Mouse (Mus musculus): Measurements from ENCODE around the gene Olfr1014. TPM values are rescaled to one million over a fixed set of nuclear protein-coding genes. Genes with fewer than 3 reads are reported as not detected.

The Olfr1014 gene
- not detected for total RNA-seq (2021)
- long read RNA-seq, experiment 1 = 0 reads
- long read RNA-seq, experiment 2 = 0 reads

GRCm38 (mm10) chr2:85772413-85772812 lies at the start of gene Olfr1014:
TSS of gene Olfr1014 (plus strand) at chr2:85772713.
- DNase-seq = no peak

DNA sequence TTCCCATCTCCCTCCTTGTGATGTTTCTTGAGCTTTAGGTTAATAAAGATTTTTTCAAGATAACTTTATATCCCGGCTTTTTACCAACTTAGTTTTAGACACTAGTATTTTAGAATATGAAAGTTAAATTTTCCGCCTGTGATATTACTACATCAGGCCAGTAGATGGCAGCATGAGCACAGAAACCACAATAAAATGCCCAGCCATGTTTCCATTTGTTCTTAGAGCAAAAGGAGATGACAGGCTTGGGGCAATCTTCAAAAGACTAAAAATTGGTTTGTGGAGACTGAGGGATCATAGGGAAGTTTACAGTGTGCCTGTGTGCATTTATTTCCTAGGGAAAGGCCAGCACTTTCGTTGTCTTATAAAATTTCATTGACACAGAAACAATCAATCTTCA lies 46.7 kb upstream of the Olfr1014 start:
- DNase-seq = no peak

DNA sequence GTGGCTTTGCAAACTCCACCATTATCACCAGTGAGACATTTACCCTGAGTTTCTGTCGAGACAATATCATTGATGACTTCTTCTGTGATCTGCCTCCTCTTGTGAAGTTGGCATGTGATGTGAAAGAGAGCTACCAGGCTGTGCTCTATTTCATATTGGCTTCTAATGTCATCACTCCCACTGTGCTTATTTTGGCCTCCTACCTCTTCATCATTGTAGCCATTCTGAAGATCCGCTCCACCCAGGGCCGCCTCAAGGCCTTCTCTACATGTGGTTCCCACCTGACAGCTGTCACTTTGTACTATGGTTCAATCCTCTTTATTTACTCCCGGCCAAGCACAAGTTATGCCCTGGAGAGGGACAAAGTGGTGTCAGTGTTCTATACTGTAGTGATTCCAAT lies 18.7 kb upstream of the Olfr1014 start:
- no peak for DNase-seq

DNA sequence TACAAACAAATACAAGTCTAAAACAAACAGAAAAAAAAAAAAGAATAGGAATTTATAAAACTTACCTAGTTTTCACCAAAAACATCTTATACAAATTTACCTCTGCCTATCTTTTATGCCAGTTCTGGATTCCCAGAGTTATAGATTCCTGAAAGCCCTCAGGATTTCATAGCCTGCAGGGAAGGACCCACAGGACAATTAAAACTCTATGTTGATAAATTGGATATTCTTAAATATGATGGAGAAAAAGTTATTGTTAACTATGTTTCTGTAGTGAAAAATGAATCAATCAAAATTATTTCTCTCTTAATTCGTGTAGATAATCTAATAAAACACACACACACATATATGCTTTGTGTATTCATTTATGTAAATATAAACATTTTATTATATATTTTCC lies 9.8 kb upstream of the Olfr1014 start, which contains the start of gene Olfr1012:
Gene Olfr1012, minus strand, starts transcription at position 101 of the 400 bp plus-strand sequence.
- DNase-seq = no peak

- no peak for DNase-seq
Measured at GRCm38 (mm10) chr2:85766798-85767197, 5.7 kb upstream of the Olfr1014 start, which contains the start of gene Olfr1013. TSS of gene Olfr1013 (plus strand) at chr2:85767098.

DNA sequence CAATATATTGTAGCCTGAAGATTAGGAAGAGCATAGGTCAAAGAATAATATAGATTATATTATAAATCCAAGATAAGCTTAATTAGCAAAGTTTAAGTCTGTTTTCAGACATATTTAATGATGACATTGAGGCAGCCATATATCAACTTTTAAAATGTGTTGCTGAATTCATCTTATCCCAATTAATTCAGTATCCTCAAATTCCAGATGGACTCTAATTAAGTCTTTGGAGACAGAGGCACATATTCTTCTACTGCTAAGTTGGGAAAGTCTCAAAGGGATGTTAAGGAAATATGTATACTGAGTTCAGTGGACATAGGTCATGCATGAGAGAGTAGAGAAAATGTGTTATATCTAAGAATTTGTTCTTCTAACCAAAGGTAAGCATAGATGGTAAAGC lies 9.2 kb downstream of the Olfr1014 start, which contains the start of gene Olfr1015:
Gene Olfr1015, plus strand, starts transcription at position 301 of the 400 bp plus-strand sequence.
- DNase-seq = no peak

GRCm38 (mm10) chr2:85792331-85792730 lies 19.8 kb downstream of the Olfr1014 start:
- no peak for DNase-seq

DNA sequence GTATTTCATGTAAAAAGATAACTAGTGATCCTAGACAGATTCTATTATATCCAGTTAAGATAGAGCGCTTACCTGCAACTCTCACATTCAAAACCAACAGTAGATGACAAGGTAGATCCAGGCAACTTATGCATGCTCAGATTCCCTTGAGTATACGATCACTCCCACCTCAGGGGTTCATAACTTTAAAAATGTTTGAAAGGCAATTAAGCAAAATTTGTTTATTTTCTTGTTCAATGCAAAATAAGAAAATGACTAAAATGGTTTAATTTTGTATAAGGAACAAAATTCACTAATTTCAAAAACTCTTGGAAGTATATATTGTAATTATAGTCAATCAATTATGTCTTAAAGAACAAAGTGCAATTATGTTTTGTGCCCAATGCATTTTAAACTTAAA lies 29.9 kb downstream of the Olfr1014 start, which contains the start of gene Olfr1016:
Gene Olfr1016, minus strand, starts transcription at position 101 of the 400 bp plus-strand sequence.
- DNase-seq = no peak

DNA sequence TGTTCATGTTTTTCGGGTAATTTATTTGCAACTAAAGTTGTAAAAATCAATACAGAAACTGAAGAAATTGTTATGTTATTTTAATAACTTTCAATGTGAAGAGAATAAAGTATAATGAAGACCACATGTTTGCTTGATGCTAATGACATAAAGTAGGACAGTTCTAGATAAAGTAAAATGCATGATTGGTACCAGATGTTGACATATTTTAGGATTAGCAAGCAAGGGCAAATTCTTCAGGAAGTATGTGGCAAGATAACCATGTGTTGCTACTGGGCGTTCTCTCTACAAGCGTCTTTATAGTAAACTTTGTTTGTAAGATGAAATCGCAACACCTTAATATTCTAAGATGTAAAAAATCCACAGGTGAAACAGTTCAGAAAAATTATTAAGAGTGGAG lies 32.0 kb downstream of the Olfr1014 start:
- DNase-seq = no peak

- no peak for DNase-seq
Measured at GRCm38 (mm10) chr2:85818179-85818578, 45.7 kb downstream of the Olfr1014 start, which contains the start of gene Olfr1018. TSS of gene Olfr1018 (plus strand) at chr2:85818479.

Other genes starting within 250 kb of the Olfr1014 start
- not detected for gene Olfr996, start 193.5 kb upstream of the Olfr1014 start, total RNA-seq (2021)
- gene Olfr998, start 183.8 kb upstream of the Olfr1014 start, total RNA-seq (2021) = not detected
- not detected for gene Olfr1000, start 160.8 kb upstream of the Olfr1014 start, total RNA-seq (2021)
- not detected for gene Olfr1002, start 122.0 kb upstream of the Olfr1014 start, total RNA-seq (2021)
- gene Olfr154, start 108.3 kb upstream of the Olfr1014 start, total RNA-seq (2021) = not detected
- not detected for gene Olfr1006, start 93.9 kb upstream of the Olfr1014 start, total RNA-seq (2021)
- not detected for gene Olfr1008, start 83.3 kb upstream of the Olfr1014 start, total RNA-seq (2021)
- not detected for gene Olfr1009, start 57.3 kb upstream of the Olfr1014 start, total RNA-seq (2021)
- not detected for gene Olfr1012, start 9.9 kb upstream of the Olfr1014 start, total RNA-seq (2021)
- gene Olfr1013, start 5.6 kb upstream of the Olfr1014 start, total RNA-seq (2021) = not detected
- gene Olfr1015, start 9.3 kb downstream of the Olfr1014 start, total RNA-seq (2021) = not detected
- not detected for gene Olfr1016, start 29.8 kb downstream of the Olfr1014 start, total RNA-seq (2021)
- not detected for gene Olfr1018, start 45.8 kb downstream of the Olfr1014 start, total RNA-seq (2021)
- not detected for gene Olfr1019, start 72.8 kb downstream of the Olfr1014 start, total RNA-seq (2021)
- not detected for gene Olfr1020, start 74.3 kb downstream of the Olfr1014 start, total RNA-seq (2021)
- not detected for gene Olfr1022, start 95.9 kb downstream of the Olfr1014 start, total RNA-seq (2021)
- gene Olfr1023, start 112.9 kb downstream of the Olfr1014 start, total RNA-seq (2021) = not detected
- gene Olfr1024, start 132.3 kb downstream of the Olfr1014 start, total RNA-seq (2021) = not detected
- not detected for gene Olfr1025-ps1, start 142.5 kb downstream of the Olfr1014 start, total RNA-seq (2021)
- gene Olfr1026, start 148.8 kb downstream of the Olfr1014 start, total RNA-seq (2021) = not detected
- not detected for gene Olfr1028, start 177.7 kb downstream of the Olfr1014 start, total RNA-seq (2021)
- gene Olfr1029, start 201.2 kb downstream of the Olfr1014 start, total RNA-seq (2021) = not detected
- gene Olfr1030, start 206.6 kb downstream of the Olfr1014 start, total RNA-seq (2021) = not detected
- not detected for gene Olfr1031, start 217.6 kb downstream of the Olfr1014 start, total RNA-seq (2021)
- gene Olfr1032, start 232.8 kb downstream of the Olfr1014 start, total RNA-seq (2021) = not detected
- gene Olfr1033, start 247.9 kb downstream of the Olfr1014 start, total RNA-seq (2021) = under 1 TPM in 1 of 2 experiments, not detected in 1; 0.08 TPM

All from gastrocnemius, postnatal 25 days (tissue).